Mouse (Mus musculus) adrenal gland, postnatal 14 days (tissue): ENCODE measurements at regions not wholly inside any gene's neighbourhood (a gene's known extent, or its start where the extent isn't known, plus 50 kb on each side); places are given as distances from the start of the nearest gene placed in this dataset.
"Not testable (repeated sequence)": the region's sequence is repeated elsewhere in the genome, so short reads cannot be mapped to it uniquely, and the experiment has no call there.

Experiments
- DNase-seq: peaks from one replicate; pipeline ENCODE4 v3.0.0; 2021; ENCODE audit warnings: mixed read lengths

DNA sequence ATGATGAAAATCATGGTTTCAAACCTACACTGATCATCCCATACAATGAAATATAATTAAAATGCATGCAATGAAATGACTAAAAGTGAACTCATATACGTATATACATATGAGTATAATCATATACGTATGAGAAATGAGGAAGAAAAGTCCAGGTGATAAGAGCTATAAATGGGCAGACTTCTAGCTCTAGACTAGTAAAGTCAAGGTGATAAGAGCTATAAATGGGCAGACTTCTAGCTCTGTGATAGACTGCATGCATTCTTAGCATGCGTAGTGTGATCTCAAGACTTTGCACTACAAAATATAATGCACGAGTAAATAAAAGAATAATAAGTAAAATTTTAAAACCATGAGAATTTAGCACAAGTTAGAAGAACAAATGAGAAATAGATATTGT is 606.2 kb upstream of the Gpc5 start:
- DNase-seq: no peak

DNA sequence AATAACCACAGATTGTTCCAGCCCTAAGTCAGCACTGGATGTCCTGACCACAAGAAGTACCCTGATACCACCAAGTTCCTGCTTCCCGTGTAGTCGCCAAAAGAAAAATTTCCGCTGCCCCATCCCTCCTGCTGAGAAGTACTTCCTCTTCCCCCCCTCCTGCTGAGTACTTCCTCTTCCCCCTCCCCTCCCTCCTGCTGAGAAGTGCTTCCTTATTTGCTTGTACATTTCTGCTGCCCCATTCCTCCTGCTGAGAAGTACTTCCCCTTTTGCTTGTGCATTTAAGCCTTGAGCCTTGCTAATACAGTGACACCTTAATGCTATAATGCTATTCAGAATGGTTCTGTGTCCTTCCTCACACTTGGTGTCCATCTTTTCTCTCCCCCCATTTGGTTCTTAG is 598.6 kb upstream of the Gpc5 start:
- not testable (repeated sequence) for DNase-seq

DNA sequence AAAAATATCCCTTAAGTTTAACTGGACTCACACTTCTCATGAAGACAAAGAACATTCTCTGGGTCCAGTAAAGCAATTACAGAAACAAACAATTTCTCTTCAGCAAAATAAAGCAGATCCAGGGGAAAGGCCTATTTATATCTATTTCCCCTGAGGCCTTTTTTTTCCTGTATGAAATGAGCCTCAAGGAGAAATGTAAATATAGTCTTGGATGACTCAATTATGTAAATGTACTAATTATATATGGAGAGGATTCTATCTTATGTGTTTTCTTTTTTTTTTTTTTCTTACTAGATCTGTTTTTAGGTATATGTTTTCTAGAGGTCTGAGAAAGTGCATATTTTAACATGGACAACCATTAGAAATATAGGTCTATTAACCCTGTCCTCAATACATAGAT is 587.0 kb upstream of the Gpc5 start:
- no peak for DNase-seq

DNA sequence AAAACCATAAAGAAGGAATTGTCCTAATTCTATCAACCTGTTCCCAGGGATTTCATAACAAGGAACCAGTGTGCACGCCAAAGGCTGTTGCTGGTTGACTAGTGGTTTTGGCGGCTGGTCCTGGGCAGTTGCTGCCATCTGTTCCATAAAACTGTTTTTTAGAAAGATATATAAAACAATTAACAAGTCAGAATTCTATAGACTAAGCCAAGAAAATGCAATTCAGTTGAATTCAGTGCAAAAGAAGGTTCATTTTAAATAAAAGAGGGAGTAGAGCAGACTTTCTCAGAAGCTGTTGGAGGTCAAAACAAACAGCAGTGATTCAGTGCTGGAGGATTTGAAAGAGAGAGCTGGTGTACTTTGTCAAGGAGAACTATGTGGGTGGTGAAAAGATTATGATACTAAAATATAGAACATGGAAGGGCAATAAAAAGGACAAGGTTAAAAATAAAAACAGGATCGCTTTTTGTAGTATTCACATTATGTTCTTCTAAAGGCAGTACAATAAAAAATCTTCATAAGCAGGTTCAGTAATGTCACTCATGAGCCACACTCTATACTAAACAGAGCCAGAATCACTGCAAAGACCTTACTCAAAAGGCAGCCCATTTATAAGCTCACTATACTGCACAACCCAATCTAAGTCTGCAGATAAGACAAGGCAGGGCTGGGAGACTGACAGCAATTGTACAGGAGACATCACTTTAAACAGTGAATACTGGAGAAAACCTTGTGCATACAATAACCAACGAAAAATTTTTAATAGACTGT is 543.9 kb upstream of the Gpc5 start:
- DNase-seq: peak; percentile 9

DNA sequence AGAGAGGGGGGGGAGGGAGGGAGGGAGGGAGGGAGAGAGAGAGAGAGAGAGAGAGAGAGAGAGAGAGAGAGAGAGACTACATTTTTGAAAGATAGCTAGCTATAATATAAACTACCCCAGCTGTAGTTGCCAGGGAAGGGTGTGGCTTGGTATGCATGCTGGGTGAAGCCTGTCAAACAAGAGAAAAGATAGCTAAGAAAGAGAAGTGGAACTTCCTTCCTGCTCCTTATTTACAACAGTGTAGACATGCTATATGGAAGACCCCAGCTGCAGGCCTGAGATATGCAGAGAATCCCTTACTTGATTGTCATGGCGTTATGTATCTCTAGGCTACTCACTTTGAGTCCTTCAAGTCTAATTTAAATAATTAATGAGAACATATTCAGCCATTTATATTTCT is 542.9 kb upstream of the Gpc5 start:
- no peak for DNase-seq

DNA sequence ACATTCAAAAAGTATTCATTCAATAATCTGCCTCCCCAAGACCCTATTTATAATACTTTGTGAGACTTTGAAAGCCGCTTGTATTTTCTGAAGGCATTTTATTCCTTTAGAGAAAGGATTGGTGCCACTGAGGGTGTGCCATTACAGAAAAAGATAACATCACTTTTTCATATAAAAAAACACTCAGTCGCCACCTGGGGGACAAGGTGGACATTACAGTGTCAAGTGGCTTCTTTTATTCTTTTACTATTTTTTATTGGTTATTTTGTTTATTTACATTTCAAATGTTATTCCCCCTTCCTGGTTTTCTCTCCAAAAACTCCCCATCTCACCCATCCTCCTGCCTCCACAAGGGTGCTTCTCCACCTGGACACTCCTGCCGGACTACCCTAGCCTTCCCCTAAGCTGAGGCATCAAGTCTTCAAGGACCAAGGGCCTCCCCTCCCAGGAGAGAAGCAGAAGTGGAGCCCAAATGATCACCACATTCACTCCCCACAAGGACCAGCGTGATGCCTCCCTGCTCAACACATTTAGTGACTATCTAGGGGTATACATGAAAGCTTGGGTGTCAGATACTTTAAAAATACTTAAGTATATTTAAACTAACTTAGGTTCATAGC is 525.5 kb upstream of the Gpc5 start:
- peak; percentile 10 for DNase-seq

DNA sequence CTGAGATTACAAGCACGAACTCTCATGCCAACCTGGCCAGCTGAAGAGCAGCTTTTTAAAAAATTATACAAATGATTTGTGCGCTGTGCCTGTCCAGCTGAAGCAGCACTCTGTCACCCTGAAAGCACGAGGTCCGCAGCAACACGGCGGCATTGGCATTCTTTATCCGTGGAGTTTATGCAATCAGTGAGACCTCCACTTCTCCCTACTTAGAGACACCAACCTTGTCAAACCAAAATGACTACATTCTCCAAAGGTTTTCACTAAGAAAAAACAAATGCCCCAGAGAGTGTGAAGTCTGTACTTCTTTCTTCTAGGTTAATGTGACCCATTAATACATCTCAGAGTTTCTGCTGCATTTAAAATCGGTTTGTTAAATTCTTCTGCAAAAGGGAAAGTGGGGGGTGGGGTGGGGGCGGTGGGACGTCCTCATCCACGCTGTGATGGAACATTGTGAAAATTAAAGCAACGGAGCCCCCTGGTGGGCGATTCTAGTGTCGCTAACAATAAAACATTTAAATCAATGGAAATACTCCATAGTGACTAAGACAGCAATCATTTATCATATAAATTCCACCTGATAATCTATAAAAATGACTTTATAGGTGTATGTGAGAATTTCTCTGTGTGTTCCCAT is 524.2 kb upstream of the Gpc5 start:
- peak; percentile 42 for DNase-seq

DNA sequence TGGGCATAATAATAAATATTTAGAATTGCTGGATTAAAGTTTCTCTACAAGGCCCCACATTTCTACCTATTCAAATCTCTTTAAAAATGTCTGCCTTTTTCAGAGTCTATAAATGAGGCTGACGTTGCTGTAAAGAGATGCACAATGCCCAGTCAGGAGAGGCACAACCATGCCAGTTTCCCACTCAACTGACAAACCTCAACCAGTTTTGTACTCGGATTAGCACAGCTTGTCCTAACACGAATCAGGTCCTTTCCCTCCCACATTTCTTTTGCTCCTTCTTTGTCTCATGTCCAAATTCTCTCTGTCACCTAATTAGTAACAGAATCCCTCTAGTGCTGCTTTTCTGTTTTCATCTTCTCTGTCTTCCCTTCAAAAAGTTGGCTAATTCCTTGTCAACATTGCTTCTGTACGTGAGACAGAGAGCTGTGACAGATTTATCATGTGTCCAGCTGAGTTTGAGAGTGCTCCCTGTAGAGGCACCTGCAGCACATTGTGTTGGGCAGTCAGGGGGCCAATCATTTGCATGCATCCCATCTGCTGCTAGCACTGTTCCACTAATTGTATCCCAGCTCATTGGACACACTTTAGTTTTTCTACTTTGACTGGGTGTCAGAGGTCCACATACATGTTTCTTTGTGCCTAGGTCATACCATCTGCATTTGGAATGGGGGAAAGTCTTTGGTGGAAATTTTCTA is 504.5 kb upstream of the Gpc5 start:
- DNase-seq: no peak

DNA sequence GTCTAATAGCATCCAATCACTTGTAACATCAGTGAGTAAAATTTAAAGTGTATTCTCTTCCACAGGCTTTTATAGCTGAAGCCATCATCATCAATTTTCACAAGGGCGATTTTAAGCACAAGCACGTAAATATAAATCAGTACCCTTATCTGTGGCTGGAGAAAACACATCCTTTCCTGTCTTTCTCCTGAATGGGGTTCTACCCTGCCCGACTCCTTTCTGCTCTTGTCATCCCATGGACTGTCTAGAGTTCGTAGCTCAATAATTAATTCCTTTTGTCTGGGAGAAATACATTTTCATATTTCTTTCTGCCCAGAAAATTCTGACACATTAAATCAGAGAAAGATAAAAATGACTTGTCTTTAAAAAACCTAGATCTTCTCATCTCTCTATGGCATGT is 482.7 kb upstream of the Gpc5 start:
- DNase-seq: no peak

DNA sequence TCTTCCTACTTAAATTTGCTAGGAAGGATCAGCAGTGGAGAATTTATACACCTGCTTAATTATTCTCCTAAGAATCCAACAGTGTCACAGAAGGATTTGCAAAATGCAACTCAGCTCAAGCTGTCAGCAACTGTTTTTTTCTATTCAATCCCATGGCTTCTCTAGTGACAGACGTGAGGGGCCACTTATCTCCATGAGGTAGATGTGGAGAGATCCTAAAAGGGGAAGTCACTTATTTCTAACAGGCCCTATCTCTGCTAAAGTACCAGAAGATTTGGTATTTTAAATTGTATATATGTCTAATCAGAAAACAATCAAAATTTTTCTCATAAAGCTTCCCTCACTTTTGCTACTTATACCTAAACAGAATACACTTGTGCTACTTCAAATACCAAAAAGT is 479.6 kb upstream of the Gpc5 start:
- DNase-seq: no peak

DNA sequence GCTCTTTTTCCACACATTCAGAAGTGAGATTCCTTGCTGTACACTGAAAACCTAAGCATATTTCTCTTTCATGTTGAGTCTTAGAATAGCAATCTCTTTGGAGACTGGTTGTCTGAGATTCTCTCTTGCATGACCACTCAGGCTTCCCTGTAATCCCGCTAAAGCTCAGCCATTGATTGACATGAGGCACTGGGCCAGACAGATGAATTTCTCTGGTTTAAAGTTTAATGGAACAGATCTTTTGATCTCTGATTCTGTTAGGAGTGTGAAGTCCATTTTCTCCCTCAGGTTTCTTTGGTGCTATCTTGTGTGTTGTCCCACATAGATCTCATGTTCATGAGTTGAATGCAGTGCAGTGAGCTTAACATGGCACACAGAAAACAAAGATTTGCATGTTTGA is 435.4 kb upstream of the Gpc5 start:
- no peak for DNase-seq

DNA sequence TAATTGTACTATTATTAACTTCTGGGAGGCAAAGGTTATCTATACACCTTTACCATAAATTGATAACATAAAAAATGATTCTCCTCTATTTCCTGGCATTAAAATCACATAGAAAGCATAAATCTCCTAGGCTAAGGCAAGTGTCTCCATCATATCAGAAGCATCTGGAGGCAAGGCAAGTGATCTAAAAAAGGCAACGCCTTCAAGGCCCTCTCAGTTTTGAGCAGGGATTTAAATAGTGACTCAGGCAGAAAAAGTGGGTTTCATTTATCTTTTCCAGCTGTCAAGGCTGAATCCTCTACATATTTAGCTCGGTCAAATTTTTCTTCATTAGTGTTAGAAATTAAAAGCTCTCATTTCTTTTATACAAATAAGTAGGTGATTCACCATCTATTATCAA is 430.0 kb upstream of the Gpc5 start:
- no peak for DNase-seq

DNA sequence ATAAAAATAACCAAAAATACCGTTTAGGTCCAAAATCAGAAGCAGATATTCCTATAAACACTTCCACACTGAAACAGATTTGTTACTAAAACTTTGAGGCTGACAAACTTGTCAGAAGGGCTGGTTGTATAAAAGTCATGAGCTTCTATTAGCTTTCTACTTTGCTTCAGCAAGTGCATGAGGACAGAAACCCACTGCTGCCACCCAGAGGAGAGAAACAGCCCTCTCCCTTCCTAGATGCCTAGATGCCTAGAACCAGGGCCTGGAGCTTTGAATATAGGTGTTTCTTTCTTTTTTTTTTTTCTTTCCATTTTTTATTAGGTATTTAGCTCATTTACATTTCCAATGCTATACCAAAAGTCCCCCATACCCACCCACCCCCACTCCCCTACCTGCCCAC is 406.9 kb upstream of the Gpc5 start:
- no peak for DNase-seq

DNA sequence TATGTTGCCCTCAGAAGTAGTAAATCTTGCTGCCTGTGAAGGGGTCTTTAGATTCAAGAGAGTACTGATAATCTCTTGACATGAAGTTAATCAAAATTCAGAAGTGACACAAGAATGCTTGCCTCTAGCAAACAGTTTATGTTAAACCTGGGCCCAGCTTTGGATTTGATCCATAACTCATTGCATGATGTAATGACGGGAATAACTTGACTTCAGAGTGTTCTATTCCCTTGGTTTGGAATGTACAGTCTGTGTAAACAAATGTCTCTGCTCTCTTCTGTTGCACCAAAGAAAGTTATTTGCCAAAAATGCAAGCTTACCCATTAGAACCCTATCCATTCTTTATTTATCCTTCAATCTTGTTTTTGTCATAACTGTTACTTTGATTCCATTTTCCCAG is 397.1 kb upstream of the Gpc5 start:
- no peak for DNase-seq

DNA sequence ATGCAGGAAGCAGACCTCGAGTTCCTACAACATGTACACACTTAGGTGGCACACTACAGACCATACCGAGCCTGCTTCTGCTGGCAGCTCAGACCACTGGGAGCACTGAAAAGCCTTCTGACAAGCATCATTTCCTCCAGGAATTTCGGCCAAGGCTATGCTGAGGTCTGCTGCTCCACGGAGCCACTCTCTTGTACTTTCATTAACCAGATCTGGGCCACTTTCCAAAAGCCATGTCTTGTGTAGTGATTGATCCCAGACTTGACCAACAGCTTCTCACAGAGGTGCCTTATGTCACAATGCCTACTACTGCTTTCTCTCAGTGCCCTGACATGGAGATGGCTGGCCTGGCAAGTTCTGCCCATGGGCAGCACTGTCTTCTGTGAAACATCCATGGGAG is 394.5 kb upstream of the Gpc5 start:
- DNase-seq: no peak

DNA sequence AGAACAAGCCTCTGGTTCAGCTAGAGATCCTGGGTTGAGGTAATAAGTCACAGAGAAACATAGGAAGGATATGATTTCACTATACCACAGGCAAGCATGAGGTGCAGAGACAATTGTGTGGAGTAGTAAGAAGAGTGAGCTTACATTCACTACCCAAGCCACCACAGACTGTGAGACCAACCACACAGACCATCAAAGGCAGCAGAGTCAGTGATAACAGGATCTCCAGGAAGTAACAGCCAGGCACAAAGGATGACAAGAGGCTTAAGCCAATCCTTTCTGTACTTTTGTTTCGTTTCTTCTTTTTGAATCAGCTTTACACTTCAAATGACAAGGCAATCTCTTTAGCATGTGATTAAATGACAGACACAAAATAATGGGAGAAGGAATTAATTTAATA is 368.9 kb upstream of the Gpc5 start:
- DNase-seq: no peak

DNA sequence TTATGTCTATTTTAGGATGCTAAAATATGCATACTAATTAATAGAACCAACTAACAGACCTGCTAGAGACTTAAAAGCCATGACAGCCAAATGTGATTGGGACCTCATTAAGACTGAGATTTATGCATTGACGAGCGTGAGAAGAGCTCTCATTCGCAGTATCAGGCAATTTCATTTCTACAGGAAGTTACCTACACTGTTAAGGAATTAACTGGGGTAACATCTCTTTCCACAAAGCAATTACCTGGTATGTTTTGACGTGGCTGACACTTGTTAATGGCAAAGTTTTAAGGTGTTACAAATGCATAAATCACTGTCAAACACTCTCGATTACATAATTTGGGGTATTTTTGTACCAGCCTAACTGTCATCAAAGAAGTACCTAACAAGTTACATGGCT is 324.7 kb upstream of the Gpc5 start:
- DNase-seq: no peak

DNA sequence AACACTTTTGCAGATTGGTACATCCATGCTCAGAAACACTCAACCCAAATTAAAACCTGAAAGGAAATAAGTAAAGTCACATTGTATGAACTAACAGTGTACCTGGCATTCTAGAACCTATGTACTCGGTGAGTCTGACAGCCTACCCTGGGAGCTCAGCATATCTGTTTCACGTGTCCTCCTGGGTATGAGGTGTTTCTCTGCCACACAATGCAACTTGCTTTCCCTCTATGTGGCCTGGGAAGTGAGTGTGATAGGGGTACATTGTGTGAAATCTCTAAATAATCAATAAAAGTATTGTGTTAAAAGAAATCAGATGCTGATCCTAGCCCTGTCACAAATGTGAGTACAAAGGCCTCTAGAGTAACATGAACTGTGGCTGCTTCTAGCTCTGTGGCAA is 315.3 kb upstream of the Gpc5 start:
- no peak for DNase-seq

DNA sequence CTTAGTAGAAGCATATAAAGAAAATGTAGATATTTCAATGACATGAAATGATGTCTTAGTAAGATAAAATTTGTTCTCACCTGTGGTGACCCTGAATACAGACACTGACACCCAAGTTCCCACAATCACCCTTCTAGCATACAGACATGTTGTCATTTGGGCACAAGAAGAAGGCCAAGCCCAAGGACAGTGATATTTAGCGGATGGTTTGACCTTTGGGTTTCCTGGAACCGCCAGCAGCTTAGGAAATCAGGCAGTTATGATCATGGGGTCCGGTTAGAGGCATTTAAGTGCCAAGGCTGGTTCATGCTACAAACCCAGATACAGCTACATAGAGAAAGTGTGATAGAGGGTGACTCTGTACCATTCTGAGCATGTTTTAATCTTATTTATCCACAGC is 310.2 kb upstream of the Gpc5 start:
- peak; percentile 46 for DNase-seq

DNA sequence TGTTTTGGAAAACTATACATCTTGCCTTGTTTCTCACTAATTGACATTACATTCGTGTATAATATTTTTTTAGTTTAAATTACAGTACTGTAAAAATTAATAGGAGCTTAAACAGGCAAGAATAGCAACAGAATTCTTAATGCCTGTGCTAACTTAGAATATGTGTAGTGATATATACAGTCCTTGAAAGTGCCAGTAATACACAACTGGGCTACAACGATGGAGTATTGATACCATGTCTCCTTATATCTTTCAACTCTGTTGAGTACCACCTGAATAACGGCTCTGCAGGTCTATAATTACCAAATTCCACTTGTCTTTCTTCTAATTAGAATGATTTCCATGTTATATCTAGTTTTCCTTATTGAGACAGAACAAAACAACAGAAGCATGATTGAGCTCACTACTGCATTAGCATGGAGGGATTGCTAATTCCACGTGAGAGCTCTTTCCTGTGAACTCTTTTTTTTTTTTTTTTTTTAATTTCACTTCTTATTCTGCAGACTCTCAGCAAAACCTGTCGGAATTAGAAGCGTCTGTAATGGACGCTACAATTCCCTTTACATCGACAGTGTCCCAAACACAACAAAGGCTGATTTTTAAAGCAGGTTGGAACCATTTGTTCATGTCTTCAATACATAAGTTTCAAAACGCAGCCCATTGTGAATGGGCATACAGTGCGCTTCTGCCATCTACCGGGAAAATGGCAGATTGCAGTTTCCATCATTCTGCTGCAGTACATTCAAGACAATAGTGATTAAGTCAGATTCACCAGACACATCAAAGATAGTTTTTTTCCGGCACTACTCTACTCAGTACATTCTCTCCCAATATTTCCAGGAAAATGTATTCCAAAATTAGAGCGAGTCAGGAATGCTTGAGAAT is 300.8 kb upstream of the Gpc5 start:
- peak; percentile 62 for DNase-seq

DNA sequence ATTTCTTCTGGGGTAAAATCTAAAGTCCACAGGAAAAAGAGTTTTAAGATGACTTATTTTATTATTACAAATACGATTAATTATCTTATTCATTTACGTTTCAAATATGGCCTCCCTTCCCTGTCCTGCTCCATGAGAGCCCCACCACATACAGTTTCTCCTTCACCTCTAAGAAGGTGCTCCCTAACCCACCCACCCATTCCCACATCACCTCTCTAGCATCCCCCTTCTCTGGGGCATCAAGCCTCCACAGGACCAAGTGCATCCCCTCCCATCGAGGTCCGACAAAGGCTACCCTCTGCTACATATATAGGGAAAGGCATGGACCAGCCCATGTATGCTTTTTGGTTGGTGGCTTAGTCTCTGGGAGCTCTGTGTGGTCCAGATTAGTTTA is 300.2 kb upstream of the Gpc5 start:
- no peak for DNase-seq

DNA sequence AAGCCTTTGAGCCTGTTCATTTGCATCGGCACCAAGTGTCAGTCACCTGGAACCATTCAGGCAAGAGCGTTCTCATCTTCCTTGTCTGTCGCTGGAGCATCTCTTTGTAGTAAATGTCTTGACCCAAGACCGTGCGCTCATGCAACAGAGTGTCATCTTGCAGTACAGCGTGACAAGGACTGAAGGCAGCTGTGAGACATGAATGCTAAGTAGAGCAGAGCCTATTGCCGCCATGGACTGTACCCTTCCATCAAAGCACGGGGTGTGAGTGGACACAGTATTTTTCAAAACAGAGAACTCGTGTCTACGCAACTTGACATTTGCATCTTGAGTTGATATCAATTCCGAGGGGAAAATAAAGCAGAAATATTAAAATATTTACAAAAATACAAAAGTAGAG is 287.4 kb upstream of the Gpc5 start:
- no peak for DNase-seq
